Mouse (Mus musculus) layer of hippocampus, postnatal 14 days (tissue): ENCODE measurements around the gene Katnb1. TPM values are rescaled to one million over a fixed set of nuclear protein-coding genes. Genes with fewer than 3 reads are reported as not detected.

ENCODE experiments used
- DNase-seq, 2 experiments: peaks; one replicate each; pipeline ENCODE4 v3.0.0; 2021 to 2022; ENCODE audit warnings: low spot score in 2 of 2, mixed read lengths in 1 of 2
- total RNA-seq, 2 experiments: library from RNA; stranded (reverse); gene quantifications; 2 replicates each; pipeline ENCODE4 v1.2.3; 2021

Katnb1 gene
- total RNA-seq, 2 experiments from 2014 or later, result 38.7 to 46.0 TPM

GRCm38 (mm10) chr8:95138341-95139050 lies 57.5 kb downstream of the Katnb1 start:
- no peak for DNase-seq

- DNase-seq, result no peak
These were observed 58.0 kb downstream of the Katnb1 start for GRCm38 (mm10) chr8:95139051-95139365.

GRCm38 (mm10) chr8:95140555-95140954 lies 59.6 kb downstream of the Katnb1 start:
- DNase-seq, result no peak

- no peak for DNase-seq
These were observed 60.0 kb downstream of the Katnb1 start for GRCm38 (mm10) chr8:95141026-95141425.

GRCm38 (mm10) chr8:95141469-95142074 lies 60.6 kb downstream of the Katnb1 start:
- no peak for DNase-seq

- peak; percentile 81 to 89 for DNase-seq
These were observed 61.3 kb downstream of the Katnb1 start for GRCm38 (mm10) chr8:95142075-95142831.

GRCm38 (mm10) chr8:95142985-95143804 lies 62.2 kb downstream of the Katnb1 start:
- peak; percentile 53 to 63 for DNase-seq

GRCm38 (mm10) chr8:95143805-95144630 lies 63.0 kb downstream of the Katnb1 start:
- DNase-seq, result no peak

- no peak for DNase-seq
These were observed 63.6 kb downstream of the Katnb1 start for GRCm38 (mm10) chr8:95144631-95145015.

GRCm38 (mm10) chr8:95146044-95146745 lies 65.2 kb downstream of the Katnb1 start:
- no peak for DNase-seq

GRCm38 (mm10) chr8:95146846-95147245 lies 65.9 kb downstream of the Katnb1 start:
- DNase-seq, result no peak

- no peak for DNase-seq
These were observed 68.4 kb downstream of the Katnb1 start for GRCm38 (mm10) chr8:95149426-95149825.

GRCm38 (mm10) chr8:95150608-95151007 lies 69.6 kb downstream of the Katnb1 start:
- no peak for DNase-seq

Other genes with a start within 250 kb of the Katnb1 start
- gene Coq9, start 242.9 kb upstream of the Katnb1 start, total RNA-seq, result 10 to 100 TPM; 80.7 to 97.6 TPM
- 10 to 100 TPM; 76.1 to 88.0 TPM for gene Ciapin1, start 242.8 kb upstream of the Katnb1 start, total RNA-seq
- 10 to 100 TPM; 50.0 to 57.8 TPM for gene Polr2c, start 223.7 kb upstream of the Katnb1 start, total RNA-seq
- gene Dok4, start 204.9 kb upstream of the Katnb1 start, total RNA-seq, result 10 to 100 TPM; 50.2 to 54.1 TPM
- 1 to 10 TPM; 2.7 to 3.8 TPM for gene Ccdc102a, start 163.1 kb upstream of the Katnb1 start, total RNA-seq
- not detected for gene Adgrg5, start 157.5 kb upstream of the Katnb1 start, total RNA-seq
- gene Adgrg1, start 106.4 kb upstream of the Katnb1 start, total RNA-seq, result 100 to 1,000 TPM; 113 to 146 TPM
- gene Adgrg3, start 63.5 kb upstream of the Katnb1 start, total RNA-seq, result under 1 TPM in 1 of 2 experiments, not detected in 1; 0.48 TPM
- gene Drc7, start 26.1 kb upstream of the Katnb1 start, total RNA-seq, result 1 to 10 TPM; 2.1 to 4.4 TPM
- 10 to 100 TPM; 59.0 to 60.2 TPM for gene Kifc3, start 121.6 kb downstream of the Katnb1 start, total RNA-seq
- gene Cngb1, start 225.4 kb downstream of the Katnb1 start, total RNA-seq, result 1 to 10 TPM in 1 of 2 experiments, under 1 TPM in 1; 0.93 to 1.3 TPM
- under 1 TPM in 1 of 2 experiments, not detected in 1; 0.74 TPM for gene Tepp, start 229.4 kb downstream of the Katnb1 start, total RNA-seq